Mouse (Mus musculus) liver, adult 2 months (tissue): Measurements from ENCODE around the gene Ppib.

Source experiments
- CTCF ChIP-seq: fragments of 200-500 bp; IDR thresholded peaks from 2 replicates; pipeline ENCODE4 v1.5.1; 2011; ENCODE audit warnings: low read depth, low read length, control low read depth
- POLR2A ChIP-seq: fragments of 200-500 bp; IDR thresholded peaks from 2 replicates; pipeline ENCODE4 v1.6.1; 2011; ENCODE audit warnings: low read length, control low read depth; ENCODE audit not compliant: insufficient read depth; ENCODE audit errors: extremely low read depth

DNA sequence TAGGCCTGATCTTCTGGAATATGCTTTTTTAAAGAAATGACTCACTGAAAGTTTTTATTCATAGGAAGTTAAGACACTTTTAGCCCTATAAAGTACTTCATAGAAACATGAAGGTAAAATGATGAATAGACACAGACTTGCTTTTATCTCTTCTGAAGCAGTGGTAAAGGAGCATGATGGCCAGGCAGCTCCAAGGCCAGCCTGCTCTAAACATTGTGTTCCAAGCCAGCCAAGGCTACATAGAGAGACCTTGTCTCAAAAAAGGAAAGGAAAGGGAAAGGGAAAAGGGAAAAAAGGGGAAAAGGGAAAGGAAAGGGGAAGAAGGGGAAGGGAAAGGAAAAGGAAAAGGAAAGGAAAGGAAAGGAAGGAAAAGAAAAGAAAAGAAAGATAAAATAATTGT, 39.4 kb upstream of the Ppib start:
- TF ChIP-seq CTCF (no peak), POLR2A (no peak)
